Mouse (Mus musculus) adrenal gland, adult 8-10 months (tissue): ENCODE measurements around the gene Lmo7. TPM values are rescaled to one million over a fixed set of nuclear protein-coding genes. Genes with fewer than 3 reads are reported as not detected.

Source experiments
- DNase-seq: peaks from one replicate; pipeline ENCODE4 v3.0.0; 2022
- total RNA-seq, 4 experiments: library from RNA; stranded (reverse); gene quantifications; 2 replicates each; pipeline ENCODE4 v1.2.4; 2022

Gene Lmo7
- total RNA-seq, 4 experiments from 2014 or later, result 17.8 to 25.9 (median 21.4) TPM

DNA sequence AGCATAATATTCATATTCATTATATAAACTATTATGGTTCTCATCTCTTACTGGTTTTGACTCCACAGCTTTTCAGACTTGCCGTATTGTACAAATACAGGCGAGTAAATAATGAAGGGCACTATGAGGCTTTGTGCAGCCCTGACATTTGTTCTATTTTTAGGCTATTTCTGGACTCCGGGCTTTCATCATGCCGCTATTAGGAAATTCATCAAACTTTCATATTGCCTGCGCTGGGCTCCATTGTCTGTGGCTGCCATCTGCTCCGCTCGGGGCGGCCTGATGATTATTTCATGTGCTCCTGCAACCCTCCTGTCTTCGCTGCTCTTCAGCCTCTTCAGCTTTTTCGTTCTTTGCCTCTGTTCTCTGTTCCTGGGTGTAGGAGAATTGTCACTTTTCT is 50.3 kb downstream of the Lmo7 start:
- no peak for DNase-seq

DNA sequence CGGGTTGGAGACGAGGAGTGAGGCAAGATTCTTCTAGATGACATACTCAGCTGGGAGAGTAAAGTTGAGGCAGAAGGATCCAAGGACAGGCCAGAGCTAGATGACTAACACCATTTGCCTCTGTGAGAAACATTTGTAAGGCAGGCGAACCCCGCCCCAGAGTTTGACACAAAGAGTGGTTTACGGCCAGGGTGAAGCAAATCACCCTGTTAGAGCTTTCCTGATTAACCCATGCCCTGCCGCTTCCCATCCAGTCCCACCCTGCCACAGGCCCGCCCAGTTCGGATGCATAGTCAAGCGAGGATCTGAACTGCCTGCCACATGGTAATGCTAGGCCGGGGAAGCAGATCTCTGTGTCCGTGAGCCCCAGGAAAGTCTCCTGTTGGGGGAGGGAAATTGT is 51.5 kb downstream of the Lmo7 start:
- DNase-seq, result no peak

DNA sequence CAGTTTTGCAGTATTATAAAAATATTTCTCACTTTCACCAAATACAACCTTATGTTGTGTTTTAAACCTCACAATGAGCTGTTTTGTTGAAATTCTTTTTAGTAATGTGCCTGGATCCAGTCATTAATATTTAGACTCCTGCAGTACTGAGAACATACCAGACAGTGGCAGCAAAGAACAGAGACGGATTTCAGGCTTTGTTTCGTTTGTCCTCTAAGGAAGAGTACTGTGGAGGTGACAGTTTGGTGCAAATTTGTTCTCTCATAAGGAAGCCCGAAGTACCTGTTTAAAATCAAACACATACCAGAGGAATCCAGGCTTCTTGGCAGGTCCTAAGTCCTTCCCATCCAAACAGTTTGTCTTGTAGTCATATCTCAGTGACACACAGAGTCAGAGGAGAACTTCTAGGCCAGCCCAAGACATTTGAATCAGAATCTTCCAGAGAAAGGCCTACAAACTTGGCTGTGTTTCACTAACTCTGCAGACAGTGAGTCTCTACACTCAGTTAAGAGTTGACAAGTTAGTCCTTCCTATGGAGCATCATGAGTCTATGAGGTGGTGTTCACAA is 52.3 kb downstream of the Lmo7 start:
- no peak for DNase-seq

DNA sequence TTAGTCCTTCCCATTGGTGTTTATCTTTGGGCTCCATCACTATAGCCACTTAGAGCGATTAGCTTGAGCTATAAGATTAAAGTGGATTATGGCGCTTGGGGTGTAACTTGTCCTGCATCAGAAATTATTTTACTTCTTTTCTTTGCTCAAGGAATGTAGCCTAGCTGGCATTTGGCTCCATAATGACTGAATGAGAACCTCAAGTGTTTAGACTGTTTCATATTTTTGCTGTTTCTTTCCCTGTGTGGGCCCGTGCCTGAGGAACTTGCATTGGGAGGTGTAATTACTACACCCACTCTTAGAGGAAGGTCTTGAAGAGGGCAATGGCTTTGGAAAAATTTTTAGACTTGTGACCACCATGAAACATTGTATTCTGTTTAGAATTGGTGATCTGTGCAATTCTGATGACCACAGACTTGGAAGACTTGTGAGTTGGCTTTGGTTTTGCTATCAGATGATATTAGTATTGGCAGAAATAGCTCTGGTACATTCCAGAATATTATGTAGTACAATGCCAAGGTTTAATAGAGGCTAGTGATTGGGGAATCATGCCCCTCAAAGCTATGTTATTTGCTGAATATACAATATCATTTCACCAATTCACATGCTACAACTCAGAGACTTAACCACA is 54.7 kb downstream of the Lmo7 start:
- DNase-seq, result no peak

DNA sequence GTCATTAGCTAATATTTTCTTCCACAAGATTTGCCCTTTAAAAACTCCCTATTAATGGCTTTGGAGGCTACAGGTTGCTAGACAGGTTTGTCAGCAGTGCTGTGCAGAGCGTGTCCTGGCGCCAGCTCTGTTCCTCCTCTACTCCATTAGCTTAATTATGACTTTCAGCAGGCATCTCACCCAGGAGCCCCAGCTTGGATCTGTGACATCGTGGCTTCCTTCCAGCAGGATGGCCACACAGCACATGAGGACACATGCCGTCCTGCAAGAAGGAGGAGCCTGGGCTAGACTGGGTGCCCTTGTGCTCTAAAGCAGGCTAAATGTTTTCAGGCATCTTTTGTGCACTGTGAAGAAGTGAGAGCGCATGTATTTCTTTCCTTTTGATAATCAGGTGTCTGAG is 58.1 kb downstream of the Lmo7 start:
- DNase-seq, result no peak

DNA sequence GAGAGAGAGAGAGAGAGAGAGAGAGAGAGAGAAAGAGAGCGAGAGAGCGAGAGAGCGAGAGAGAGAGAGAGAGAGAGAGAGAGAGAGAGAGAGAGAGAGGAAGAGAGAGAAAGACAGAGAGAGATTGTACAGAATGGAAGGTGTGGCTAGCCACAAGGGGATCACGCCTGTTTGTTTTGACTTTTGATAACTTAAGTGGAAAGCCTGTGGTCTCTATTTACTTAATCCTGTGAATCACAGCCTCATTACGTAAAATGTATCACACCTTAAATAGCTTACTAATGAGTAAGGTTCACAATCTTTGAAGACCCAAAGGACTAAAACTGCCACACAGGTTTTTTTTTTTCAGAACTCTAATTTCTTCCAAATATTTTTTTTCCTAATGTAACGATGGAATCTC is 58.7 kb downstream of the Lmo7 start:
- DNase-seq, result no peak

DNA sequence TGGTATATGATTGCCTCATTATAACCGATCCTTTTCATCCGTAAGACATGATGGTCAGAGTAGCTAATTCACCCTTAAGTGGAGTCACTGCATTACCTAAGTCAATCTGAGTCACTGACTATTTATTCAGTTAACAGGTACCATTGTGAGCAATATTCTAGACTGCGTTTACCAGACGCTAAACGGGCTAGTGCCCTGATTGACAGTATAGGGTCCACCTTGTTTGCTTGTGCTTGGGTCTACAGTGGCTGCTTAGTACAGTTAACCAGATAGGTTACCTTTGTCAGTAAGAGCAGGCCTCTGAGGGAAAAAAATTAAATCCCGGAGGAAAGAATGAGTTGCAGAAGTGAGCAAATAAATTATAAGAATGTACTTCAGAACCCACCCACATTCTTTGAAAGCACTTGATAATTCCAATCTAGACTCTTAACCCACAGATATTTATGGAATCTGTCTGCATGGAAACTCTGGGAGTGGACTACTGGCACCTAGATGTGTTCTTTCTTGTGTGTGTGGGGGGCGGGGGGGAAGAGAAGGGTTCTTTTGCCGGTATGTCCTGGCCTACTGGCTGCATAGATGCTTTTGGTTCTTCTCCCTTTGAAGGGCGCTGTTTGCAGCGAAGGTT is 64.9 kb downstream of the Lmo7 start:
- no peak for DNase-seq

DNA sequence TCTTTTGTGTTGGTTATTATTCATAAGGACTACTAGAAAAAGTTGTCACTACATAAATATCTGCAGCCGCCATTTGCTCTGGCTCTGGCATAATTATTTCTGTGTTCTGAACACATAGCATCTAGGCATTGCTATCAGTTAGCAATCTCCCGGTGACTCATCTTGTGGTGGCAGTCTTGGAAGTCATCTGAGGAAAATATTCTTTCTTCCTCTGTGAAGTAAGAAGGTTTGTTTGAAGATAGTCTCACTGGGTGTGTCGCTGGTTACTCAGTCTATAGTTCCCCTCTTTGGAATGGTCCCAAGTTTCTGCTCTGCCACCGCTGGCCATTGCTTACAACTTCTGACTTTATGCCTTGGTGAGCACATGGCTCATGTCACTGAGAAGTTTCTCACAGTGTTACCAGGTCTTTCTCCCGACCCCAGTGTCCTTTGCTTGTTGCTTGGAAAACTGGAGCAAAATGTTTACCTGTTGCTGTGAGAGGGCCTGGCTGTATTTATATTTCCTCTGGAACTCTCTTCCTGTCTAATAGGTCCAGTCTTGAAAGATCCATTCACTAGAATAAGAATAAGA is 68.3 kb downstream of the Lmo7 start:
- DNase-seq, result no peak

DNA sequence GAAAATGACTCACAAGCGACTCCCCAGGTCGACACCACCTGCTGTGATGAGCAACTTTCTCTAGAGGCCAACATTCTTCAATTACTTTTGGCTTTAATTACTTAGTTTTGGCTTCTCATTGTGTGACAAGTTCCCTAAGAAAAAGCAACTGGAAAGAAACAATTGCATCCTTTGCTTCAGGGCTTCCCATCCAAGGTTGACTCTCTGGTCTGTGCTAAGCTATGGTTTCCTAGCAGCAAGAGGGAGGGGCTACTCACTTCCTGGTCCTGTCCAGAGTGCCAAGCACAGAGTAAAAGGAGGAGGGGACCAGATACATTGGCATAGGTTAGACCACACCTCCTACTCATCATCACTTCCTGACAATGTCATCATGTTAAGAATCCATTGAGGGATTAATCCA is 69.0 kb downstream of the Lmo7 start:
- no peak for DNase-seq

DNA sequence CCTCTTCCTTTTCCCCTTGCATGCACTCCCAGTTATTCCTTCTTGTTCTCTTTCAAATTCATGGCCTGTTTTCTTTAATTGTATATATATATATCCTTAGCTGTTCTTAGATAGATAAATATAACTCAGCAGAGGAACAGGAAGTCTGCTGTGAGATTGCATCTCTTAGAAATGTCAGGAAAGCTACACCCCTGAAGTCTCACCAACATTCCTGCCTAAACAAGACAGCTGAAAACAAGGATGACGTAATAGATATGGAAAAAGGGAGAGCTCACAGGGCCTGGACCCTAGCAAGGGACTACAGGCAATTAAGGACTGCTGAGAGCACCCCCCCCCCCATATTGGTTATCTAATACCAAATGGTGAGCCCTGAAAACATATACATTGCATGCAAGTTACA is 71.9 kb downstream of the Lmo7 start:
- no peak for DNase-seq

DNA sequence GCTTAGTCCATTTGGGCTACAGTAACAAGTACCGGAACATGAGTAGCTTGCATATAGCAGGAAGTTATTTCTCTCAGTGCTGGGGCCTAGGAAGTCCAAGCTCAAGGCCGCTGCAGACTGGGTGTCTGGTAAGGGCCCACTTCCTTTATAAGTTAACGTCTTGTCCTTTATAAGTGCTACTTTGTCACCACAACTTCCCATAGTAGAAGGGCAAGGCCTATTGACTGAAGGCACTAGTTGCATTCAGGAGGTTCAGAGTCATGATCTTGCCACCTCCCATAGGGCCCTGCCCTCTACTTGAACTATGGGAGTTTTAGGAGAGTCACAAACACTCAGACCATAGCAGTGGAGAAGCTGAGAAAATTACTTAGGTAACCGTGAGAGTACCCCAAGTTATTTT is 74.4 kb downstream of the Lmo7 start:
- DNase-seq, result no peak

DNA sequence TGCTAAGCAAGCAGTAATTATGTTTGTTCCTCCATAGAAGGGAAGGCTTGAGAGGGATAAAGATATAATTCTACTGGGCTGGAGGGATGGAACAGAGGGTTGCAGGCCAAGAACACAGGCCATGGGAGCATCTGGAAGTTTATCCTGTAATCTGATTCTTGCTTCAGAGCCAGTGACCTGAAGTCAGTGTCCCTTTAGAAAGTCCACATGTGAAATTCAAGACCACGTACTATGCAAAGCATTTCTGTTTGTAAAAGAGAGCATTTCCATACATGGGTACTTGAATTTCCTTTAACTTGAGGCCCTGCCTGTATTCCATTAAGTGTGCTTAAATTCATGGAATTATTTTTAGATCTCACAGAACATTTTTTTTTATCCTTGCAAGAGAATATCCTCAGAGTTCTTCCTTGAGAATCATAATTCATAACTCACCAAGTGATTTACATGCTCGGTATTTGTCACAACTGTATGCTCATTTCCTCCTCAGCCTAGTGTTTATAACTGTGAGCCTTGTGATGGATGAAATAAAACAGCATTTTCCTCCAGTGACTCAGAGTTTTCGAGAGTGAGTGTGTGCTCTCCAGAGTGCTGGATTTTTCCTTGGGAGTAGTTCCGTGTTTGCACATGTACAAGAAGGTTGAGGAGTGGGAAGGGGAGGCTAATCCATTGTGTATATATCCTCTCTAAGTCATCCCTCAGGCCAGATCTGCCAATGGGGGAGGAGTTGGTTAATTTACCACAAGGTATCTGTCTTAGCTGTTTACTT is 75.0 kb downstream of the Lmo7 start:
- DNase-seq, result no peak

DNA sequence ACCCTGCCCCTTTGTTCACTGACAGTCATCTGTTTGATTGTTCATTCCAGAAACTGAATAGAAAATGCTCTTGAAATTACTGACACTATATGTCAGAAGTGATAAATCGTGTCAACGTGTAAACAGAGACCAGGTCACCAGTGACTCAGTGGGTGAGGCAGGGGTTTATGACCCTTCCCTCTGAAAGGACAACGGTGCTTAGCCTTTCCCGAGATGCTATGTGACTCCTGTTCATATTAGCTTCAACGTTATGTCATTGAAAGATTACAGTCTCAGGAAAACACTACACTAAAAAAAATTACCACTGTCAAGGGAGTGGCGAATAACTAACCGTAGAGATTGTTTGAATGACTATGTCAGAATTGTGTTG is 75.6 kb downstream of the Lmo7 start:
- DNase-seq, result no peak

DNA sequence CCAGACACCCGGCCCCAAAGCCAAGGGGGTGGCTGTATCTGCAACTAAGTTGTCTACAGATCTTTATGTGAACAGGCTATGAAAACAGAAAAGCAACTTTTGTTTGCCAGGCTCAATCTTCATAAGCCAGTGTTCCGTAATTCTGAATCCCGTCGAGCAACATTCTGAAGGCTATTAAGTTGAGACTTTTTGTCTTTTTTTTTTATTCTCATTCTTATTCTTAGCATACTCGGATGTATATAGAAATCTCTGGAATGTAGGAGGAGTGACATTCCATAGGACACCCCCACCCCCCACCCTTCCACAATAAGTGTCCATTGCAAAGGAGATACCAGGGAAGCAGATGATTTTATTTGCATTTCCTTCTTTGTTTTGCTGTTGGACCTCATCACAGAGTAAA is 76.3 kb downstream of the Lmo7 start:
- no peak for DNase-seq

DNA sequence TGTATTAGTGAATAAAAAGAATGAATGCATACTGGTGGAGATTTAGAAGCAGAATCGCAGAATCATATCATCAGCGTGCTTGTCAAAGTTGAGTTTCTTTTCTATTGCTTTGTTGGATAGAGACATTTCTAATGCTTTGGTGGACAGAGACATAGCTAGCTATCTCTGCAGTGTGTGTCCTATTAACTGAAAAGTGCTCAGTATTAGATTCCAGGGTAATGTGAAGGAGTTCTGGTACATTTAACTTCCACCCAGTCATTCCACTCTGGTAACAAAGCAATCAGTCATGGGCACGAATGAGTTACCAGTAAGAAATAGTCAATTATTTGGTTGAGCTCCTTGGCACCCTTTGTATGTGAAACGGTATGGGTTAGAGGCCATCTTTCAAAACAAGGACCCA is 76.8 kb downstream of the Lmo7 start:
- no peak for DNase-seq

DNA sequence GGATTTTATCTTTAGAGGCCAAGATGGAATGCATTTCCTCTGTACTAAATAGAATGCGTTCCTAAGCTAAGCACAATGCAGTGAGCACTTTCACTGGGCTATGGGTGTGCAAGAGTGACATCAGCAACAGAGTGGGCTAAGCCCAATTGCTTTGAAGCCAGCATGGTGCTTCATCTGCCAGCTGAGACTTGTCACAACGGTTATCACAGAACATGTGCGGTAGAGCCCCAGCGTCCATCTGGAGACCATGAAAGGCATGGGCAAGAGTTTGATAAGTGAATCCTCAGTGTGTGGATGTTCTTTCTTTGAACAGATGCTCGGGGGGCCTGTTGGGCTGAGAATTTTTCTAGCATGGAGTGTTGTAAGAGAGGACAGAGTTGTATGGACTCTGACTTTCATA is 86.7 kb downstream of the Lmo7 start:
- no peak for DNase-seq

DNA sequence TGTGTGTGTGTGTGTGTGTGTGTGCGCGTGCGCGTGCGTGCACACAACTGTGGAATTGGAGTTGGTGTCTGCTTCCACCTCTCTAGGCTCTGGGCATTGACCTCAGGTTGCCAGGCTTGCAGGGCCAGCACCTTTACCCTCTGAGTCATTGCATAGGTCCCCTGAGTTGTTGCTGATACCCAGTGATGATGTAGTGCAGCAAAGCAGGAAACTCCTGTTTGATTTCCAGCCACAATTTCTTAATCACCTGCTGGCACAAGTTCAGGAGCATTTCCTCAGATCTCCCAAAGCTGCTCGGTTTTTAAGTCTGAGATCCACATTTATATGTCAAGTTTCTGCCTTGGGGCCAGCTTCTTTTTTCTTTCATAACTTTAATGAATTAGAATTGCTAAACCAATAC is 92.6 kb downstream of the Lmo7 start:
- DNase-seq, result no peak

DNA sequence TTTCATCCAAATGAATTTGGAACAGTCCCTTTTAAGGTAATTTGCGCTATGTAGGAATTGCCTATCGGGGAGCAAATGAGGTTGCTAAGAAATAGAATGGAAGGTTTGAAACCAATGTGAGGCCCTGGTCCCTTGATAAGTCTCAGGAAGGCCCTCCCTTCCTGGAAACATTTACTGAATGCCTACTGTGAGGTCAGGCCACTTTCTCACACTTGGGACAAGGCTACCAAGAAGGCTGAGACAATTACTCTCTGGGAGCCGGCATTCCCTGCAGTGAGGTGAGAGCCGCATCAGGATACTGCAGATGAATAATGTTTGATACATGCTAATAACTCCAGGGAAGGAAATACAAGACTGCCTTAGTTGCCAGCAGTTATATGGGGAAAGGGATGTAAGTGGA is 93.1 kb downstream of the Lmo7 start:
- no peak for DNase-seq

DNA sequence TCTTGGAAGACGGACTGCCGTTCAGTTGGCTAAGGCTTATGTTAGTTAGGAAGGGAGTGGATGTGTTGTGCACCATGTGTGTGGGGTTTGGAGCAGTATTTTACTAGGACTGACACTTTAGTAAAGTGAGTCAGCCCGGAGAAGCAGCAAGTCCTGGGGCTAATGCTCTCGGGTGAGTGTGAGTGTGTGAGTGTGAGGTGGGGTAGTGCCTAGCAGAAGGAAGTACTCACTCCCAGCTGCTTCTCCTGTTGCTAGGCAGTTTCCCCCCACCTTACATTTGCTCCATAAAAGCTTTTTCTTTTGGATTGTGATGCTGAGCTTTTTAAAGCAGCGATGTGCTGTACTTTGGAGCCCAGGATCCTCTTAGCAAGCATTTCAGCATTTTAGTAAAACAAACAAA is 99.9 kb downstream of the Lmo7 start:
- no peak for DNase-seq

DNA sequence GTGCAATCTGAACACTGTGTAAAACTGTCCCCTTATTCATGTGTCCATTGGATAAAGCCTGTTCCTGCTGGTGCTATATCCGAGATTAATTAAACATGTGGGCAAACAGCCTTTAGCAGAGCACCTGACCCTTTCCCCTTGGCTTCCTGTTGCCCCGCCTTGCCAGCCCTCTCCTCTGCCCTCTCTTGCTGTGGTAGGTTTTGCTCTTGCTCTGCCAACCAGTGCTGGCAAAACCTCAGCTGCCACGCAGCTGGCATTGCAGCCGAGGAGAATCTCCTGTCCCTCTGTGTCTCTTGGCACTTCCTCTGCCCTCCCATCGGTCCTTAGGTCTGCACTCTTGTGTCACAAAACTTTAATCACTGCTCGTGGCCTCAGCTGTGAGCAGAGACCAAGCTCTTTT is 100.4 kb downstream of the Lmo7 start:
- DNase-seq, result no peak

DNA sequence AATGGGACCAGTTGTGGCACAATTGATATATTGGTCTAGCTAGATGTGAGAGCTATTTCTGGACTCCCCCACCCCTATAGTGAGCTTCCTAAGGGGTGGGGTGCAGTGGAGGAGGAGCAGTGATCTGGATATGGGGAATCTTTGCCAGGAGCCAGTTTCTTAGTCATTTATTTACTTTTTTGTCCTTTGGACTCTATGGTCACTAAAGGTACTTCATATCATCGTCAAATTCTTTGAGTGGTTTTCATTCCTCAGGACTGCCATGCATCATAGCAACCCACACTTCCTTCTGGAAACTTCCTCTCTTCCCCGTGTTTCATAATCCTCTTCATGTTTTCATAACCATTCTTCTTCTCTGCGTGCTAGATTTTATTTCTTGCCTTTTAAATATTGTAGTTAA is 104.4 kb downstream of the Lmo7 start:
- DNase-seq, result no peak

DNA sequence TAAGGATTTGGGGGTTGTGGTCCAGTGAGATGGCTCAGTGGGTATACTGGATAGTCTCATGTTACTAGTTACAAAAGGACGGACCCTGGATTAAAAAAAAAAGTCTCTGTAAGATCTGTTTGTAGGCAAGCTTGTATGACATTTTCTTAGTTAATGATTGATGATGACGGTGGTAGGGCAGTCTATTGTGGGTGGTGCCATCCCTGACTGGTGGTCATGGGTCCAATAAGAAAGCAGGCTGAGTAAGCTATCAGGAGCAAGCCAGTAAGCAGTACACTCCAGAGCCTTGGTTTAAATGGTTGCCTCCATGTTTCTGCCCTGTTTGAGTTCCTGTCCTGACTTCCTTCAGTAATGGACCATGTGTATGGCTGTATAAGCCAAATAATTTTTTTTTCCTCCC is 106.6 kb downstream of the Lmo7 start:
- DNase-seq, result no peak

DNA sequence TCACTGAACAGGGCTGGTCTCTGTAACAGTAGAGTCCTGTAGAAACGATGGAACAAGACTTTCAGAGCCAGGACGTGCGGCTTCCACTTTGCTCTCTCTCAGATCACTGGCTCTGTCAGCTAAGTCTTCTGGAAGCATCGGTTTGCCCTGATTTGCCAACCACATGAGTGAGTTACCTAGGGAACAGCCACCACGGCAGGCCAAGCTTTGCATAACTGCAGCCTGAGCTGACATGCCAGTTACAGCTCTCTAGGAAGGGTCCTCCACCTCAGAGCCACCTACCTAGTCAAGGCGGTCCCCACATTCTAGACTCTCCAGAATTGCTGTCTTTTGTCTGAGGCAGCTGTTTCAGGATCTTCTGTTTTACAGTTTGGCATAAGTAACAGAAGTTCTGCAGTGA is 107.4 kb downstream of the Lmo7 start:
- no peak for DNase-seq
